Mouse (Mus musculus) midbrain, embryonic 10.5 days (tissue): Measurements from ENCODE around the gene Apol10a. TPM values are rescaled to one million over a fixed set of nuclear protein-coding genes. Genes with fewer than 3 reads are reported as not detected.
"Not testable (repeated sequence)": the region's sequence is repeated elsewhere in the genome, so short reads cannot be mapped to it uniquely, and the experiment has no call there.

Source experiments
- DNase-seq: peaks from one replicate; pipeline ENCODE4 v3.0.0-alpha.2; 2017; ENCODE audit warnings: low spot score
- H3K27ac ChIP-seq: fragments of 300-500 bp; sonication (generic); replicated peaks from 2 replicates; pipeline ENCODE4 v1.5.1; 2016; ENCODE audit warnings: mild to moderate bottlenecking
- H3K27me3 ChIP-seq: fragments of 300-500 bp; sonication (generic); 2 replicates; pipeline ENCODE4 v1.6.1; 2016; ENCODE audit warnings: low read depth, mild to moderate bottlenecking; ENCODE audit not compliant: poor library complexity, severe bottlenecking
- H3K36me3 ChIP-seq: fragments of 300-500 bp; sonication (generic); 2 replicates; pipeline ENCODE4 v1.6.1; 2016; ENCODE audit warnings: mild to moderate bottlenecking, moderate library complexity
- H3K4me1 ChIP-seq: fragments of 300-500 bp; sonication (generic); 2 replicates; pipeline ENCODE4 v1.6.1; 2016
- H3K4me3 ChIP-seq: fragments of 300-500 bp; sonication (generic); 2 replicates; pipeline ENCODE4 v1.5.1; 2016; ENCODE audit warnings: mild to moderate bottlenecking, moderate library complexity
- H3K9me3 ChIP-seq: fragments of 300-500 bp; sonication (generic); replicated peaks from 2 replicates; pipeline ENCODE4 v1.6.1; 2016; ENCODE audit warnings: mild to moderate bottlenecking
- WGBS: fragments of 180-500 bp; shearing (Covaris S2); methylation state at CpG from one replicate; pipeline ENCODE4 v1.1.7; 2016; 5-methylcytosine and 5-hydroxymethylcytosine counted together
- polyA plus RNA-seq: library from polyadenylated mRNA; unstranded; fragments of >200 nt; fragmentation: Nextera tagmentation; extraction: Ambion mirVana; gene quantifications from 2 replicates; pipeline ENCODE4 v1.2.1, GENCODE M21; 2016

Apol10a gene
- polyA plus RNA-seq, 1 experiment from 2014 or later = not detected

- 18% methylated on average over 6 of the region's 6 CpGs for WGBS
- not testable (repeated sequence) for H3K27me3 ChIP-seq, H3K27ac ChIP-seq, H3K9me3 ChIP-seq, H3K4me1 ChIP-seq, H3K36me3 ChIP-seq, H3K4me3 ChIP-seq
- peak; percentile 40 for DNase-seq
Observed at GRCm38 (mm10) chr15:77523186-77523843, 46.5 kb downstream of the Apol10a start.

- Histone ChIP-seq H3K4me1 (no peaks in the 10 kb centered on the region), H3K36me3 (no peaks in the 10 kb centered on the region), H3K27me3 (no peaks in the 10 kb centered on the region), H3K27ac (no peak within 1 kb of the TSS), H3K9me3 (no peaks in the 10 kb centered on the region), H3K4me3 (no peak within 1 kb of the TSS)
- DNase-seq = no peak
Observed at GRCm38 (mm10) chr15:77533216-77533615, 56.4 kb downstream of the Apol10a start, which contains the start of gene Apol7c. Apol7c (minus strand) TSS chr15:77533316.

- not testable (repeated sequence) for DNase-seq, H3K9me3 ChIP-seq, H3K4me3 ChIP-seq, H3K36me3 ChIP-seq, H3K27ac ChIP-seq, H3K27me3 ChIP-seq, H3K4me1 ChIP-seq
- 41% methylated on average over 1 of the region's 1 CpGs for WGBS
Observed at GRCm38 (mm10) chr15:77539221-77539620, 62.4 kb downstream of the Apol10a start.

Other genes starting within 250 kb of the Apol10a start
- gene Rbfox2, start 170.0 kb upstream of the Apol10a start, polyA plus RNA-seq = 35.7 and 59.4 TPM in 2 replicates
- gene Apol7a, start 77.9 kb upstream of the Apol10a start, polyA plus RNA-seq = not detected in 2 replicates
- 0.05 TPM in 1 of 2 replicates, not detected in the other for gene Apol9a, start 65.9 kb upstream of the Apol10a start, polyA plus RNA-seq
- gene Apol7b, start 29.6 kb upstream of the Apol10a start, polyA plus RNA-seq = not detected in 2 replicates
- not detected in 2 replicates for gene Apol11a, start 31.2 kb downstream of the Apol10a start, polyA plus RNA-seq
- gene Apol7c, start 56.3 kb downstream of the Apol10a start, polyA plus RNA-seq = not detected in 2 replicates
- gene 1700025B11Rik, start 84.8 kb downstream of the Apol10a start, polyA plus RNA-seq = not detected in 2 replicates
- gene Apol10b, start 119.1 kb downstream of the Apol10a start, polyA plus RNA-seq = 0.07 TPM in 1 of 2 replicates, not detected in the other
- gene Gm36245, start 122.2 kb downstream of the Apol10a start, polyA plus RNA-seq = not detected in 2 replicates
- gene Apol11b, start 166.2 kb downstream of the Apol10a start, polyA plus RNA-seq = not detected in 2 replicates
- not detected in 2 replicates for gene Apol7e, start 221.8 kb downstream of the Apol10a start, polyA plus RNA-seq